Mouse (Mus musculus) heart, embryonic 10.5 days (tissue): Measurements from ENCODE around the gene Kras. TPM values are rescaled to one million over a fixed set of nuclear protein-coding genes. Genes with fewer than 3 reads are reported as not detected.

Experiments used
- DNase-seq: peaks from one replicate; pipeline ENCODE4 v3.0.0-alpha.2; 2017; ENCODE audit warnings: low spot score
- H3K27ac ChIP-seq: fragments of 300-500 bp; sonication (generic); 2 replicates; pipeline ENCODE4 v1.5.1; 2016; ENCODE audit warnings: mild to moderate bottlenecking
- H3K27me3 ChIP-seq: fragments of 300-500 bp; sonication (generic); 2 replicates; pipeline ENCODE4 v1.6.1; 2016; ENCODE audit warnings: mild to moderate bottlenecking; ENCODE audit not compliant: poor library complexity, insufficient read depth, severe bottlenecking
- H3K36me3 ChIP-seq: fragments of 300-500 bp; sonication (generic); 2 replicates; pipeline ENCODE4 v1.6.1; 2016; ENCODE audit warnings: mild to moderate bottlenecking, moderate library complexity
- H3K4me1 ChIP-seq: fragments of 300-500 bp; sonication (generic); 2 replicates; pipeline ENCODE4 v1.6.1; 2016; ENCODE audit warnings: mild to moderate bottlenecking
- H3K4me3 ChIP-seq: fragments of 300-500 bp; sonication (generic); 2 replicates; pipeline ENCODE4 v1.5.1; 2016; ENCODE audit warnings: mild to moderate bottlenecking, moderate library complexity
- H3K9me3 ChIP-seq: fragments of 300-500 bp; sonication (generic); 2 replicates; pipeline ENCODE4 v1.6.1; 2016; ENCODE audit warnings: mild to moderate bottlenecking, moderate library complexity
- WGBS: fragments of 180-500 bp; shearing (Covaris S2); methylation state at CpG from one replicate; pipeline ENCODE4 v1.1.7; 2016; 5-methylcytosine and 5-hydroxymethylcytosine counted together
- polyA plus RNA-seq: library from polyadenylated mRNA; unstranded; fragments of >200 nt; fragmentation: Nextera tagmentation; extraction: Ambion mirVana; gene quantifications from 2 replicates; pipeline ENCODE4 v1.2.1, GENCODE M21; 2016

Kras gene
- polyA plus RNA-seq, 1 experiment from 2014 or later, result 70.6 TPM

- Histone ChIP-seq H3K27ac (no peak overlapping the region), H3K27me3 (no peaks in the 10 kb centered on the region), H3K4me3 (no peak overlapping the region), H3K36me3 (peaks cover 23% of the 10 kb centered on the region), H3K9me3 (no peaks in the 10 kb centered on the region), H3K4me1 (no peaks in the 10 kb centered on the region)
- WGBS, result 81% methylated on average over 6 of the region's 6 CpGs
- no peak for DNase-seq
Measured at GRCm38 (mm10) chr6:145240285-145240684, 9.8 kb downstream of the Kras start.

GRCm38 (mm10) chr6:145237148-145237547, 12.9 kb downstream of the Kras start:
- Histone ChIP-seq H3K9me3 (no peaks in the 10 kb centered on the region), H3K27me3 (no peaks in the 10 kb centered on the region), H3K4me3 (no peak overlapping the region), H3K4me1 (no peaks in the 10 kb centered on the region), H3K36me3 (peaks cover 17% of the 10 kb centered on the region; the same call in 1 of the 2 replicates), H3K27ac (no peak overlapping the region)
- no peak for DNase-seq
- 72% methylated on average over 4 of the region's 4 CpGs for WGBS

- no peak for DNase-seq
- 88% methylated on average over 6 of the region's 6 CpGs for WGBS
- Histone ChIP-seq H3K4me3 (no peak overlapping the region), H3K36me3 (peaks cover 22% of the 10 kb centered on the region), H3K9me3 (no peaks in the 10 kb centered on the region), H3K27me3 (no peaks in the 10 kb centered on the region), H3K4me1 (no peaks in the 10 kb centered on the region), H3K27ac (no peak overlapping the region)
Measured at GRCm38 (mm10) chr6:145235367-145235766, 14.7 kb downstream of the Kras start.

GRCm38 (mm10) chr6:145234391-145234790, 15.6 kb downstream of the Kras start:
- DNase-seq, result no peak
- H3K27ac ChIP-seq, result no peak overlapping the region
- WGBS, result 86% methylated on average over 1 of the region's 1 CpGs

GRCm38 (mm10) chr6:145226296-145226695, 23.7 kb downstream of the Kras start:
- WGBS, result 91% methylated on average over 3 of the region's 3 CpGs
- Histone ChIP-seq H3K4me1 (no peaks in the 10 kb centered on the region), H3K27ac (no peak overlapping the region), H3K4me3 (no peak overlapping the region), H3K9me3 (no peaks in the 10 kb centered on the region), H3K27me3 (no peaks in the 10 kb centered on the region), H3K36me3 (peaks cover 13% of the 10 kb centered on the region)
- DNase-seq, result no peak

More at GRCm38 (mm10) chr6:145234391-145234790, 15.6 kb downstream of the Kras start:
- peaks cover 18% of the 10 kb centered on the region for H3K36me3 ChIP-seq
- H3K4me1 ChIP-seq, result no peaks in the 10 kb centered on the region
- H3K9me3 ChIP-seq, result no peaks in the 10 kb centered on the region
- no peak overlapping the region for H3K4me3 ChIP-seq
- no peaks in the 10 kb centered on the region for H3K27me3 ChIP-seq

- 95% methylated on average over 6 of the region's 6 CpGs for WGBS
- H3K27ac ChIP-seq, result no peak overlapping the region
- H3K4me1 ChIP-seq, result no peaks in the 10 kb centered on the region
- H3K36me3 ChIP-seq, result peaks cover 12% of the 10 kb centered on the region
- no peaks in the 10 kb centered on the region for H3K27me3 ChIP-seq
- no peak overlapping the region for H3K4me3 ChIP-seq
- no peaks in the 10 kb centered on the region for H3K9me3 ChIP-seq
- no peak for DNase-seq
Measured at GRCm38 (mm10) chr6:145224246-145224645, 25.8 kb downstream of the Kras start.

GRCm38 (mm10) chr6:145215826-145216225, 34.2 kb downstream of the Kras start:
- peaks cover 4% of the 10 kb centered on the region; the same call in 1 of the 2 replicates for H3K4me1 ChIP-seq
- H3K27me3 ChIP-seq, result no peaks in the 10 kb centered on the region
- WGBS, result 90% methylated on average over 3 of the region's 3 CpGs
- H3K9me3 ChIP-seq, result no peaks in the 10 kb centered on the region
- H3K4me3 ChIP-seq, result no peak overlapping the region
- H3K27ac ChIP-seq, result no peak overlapping the region
- no peak for DNase-seq
- peaks cover 28% of the 10 kb centered on the region for H3K36me3 ChIP-seq

- H3K9me3 ChIP-seq, result no peaks in the 10 kb centered on the region
- 92% methylated on average over 2 of the region's 2 CpGs for WGBS
- no peak overlapping the region for H3K4me3 ChIP-seq
Measured at GRCm38 (mm10) chr6:145213916-145214315, 36.1 kb downstream of the Kras start.

GRCm38 (mm10) chr6:145211376-145212305, 38.4 kb downstream of the Kras start:
- 3% methylated on average over 21 of the region's 21 CpGs for WGBS
- DNase-seq, result no peak

More at GRCm38 (mm10) chr6:145213916-145214315, 36.1 kb downstream of the Kras start:
- Histone ChIP-seq H3K27ac (no peak overlapping the region), H3K4me1 (peaks cover 10% of the 10 kb centered on the region; the same call in 1 of the 2 replicates), H3K36me3 (peaks cover 16% of the 10 kb centered on the region), H3K27me3 (no peaks in the 10 kb centered on the region)
- no peak for DNase-seq

GRCm38 (mm10) chr6:145210816-145211338, 39.2 kb downstream of the Kras start, which contains the start of the genes Casc1 and Etfrf1:
Gene Casc1, minus strand, starts transcription at chr6:145211005.
Gene Etfrf1, plus strand, starts transcription at chr6:145211134.
- Histone ChIP-seq H3K9me3 (no peaks in the 10 kb centered on the region), H3K4me3 (peak within 1 kb of the TSS; percentile 81), H3K4me1 (peaks cover 10% of the 10 kb centered on the region; the same call in 1 of the 2 replicates), H3K36me3 (peaks cover 2% of the 10 kb centered on the region), H3K27ac (peak within 1 kb of the TSS; percentile 97), H3K27me3 (no peaks in the 10 kb centered on the region)
- peak; percentile 100 for DNase-seq
- WGBS, result under 1% methylated on average over 36 of the region's 36 CpGs

More at GRCm38 (mm10) chr6:145211376-145212305, 38.4 kb downstream of the Kras start:
- peaks cover 8% of the 10 kb centered on the region for H3K36me3 ChIP-seq
- peak overlapping the region; percentile 97 for H3K27ac ChIP-seq
- no peaks in the 10 kb centered on the region for H3K9me3 ChIP-seq
- peak overlapping the region; percentile 81 for H3K4me3 ChIP-seq
- no peaks in the 10 kb centered on the region for H3K27me3 ChIP-seq
- peaks cover 10% of the 10 kb centered on the region; the same call in 1 of the 2 replicates for H3K4me1 ChIP-seq

GRCm38 (mm10) chr6:145210056-145210680, 39.9 kb downstream of the Kras start:
- H3K4me3 ChIP-seq, result peak overlapping the region; percentile 81
- no peaks in the 10 kb centered on the region for H3K9me3 ChIP-seq
- H3K27me3 ChIP-seq, result no peaks in the 10 kb centered on the region
- H3K27ac ChIP-seq, result no peak overlapping the region
- no peaks in the 10 kb centered on the region for H3K36me3 ChIP-seq
- peaks cover 10% of the 10 kb centered on the region; the same call in 1 of the 2 replicates for H3K4me1 ChIP-seq
- no peak for DNase-seq
- 40% methylated on average over 8 of the region's 8 CpGs for WGBS

- Histone ChIP-seq H3K4me3 (no peak overlapping the region), H3K27ac (no peak overlapping the region), H3K36me3 (no peaks in the 10 kb centered on the region), H3K27me3 (no peaks in the 10 kb centered on the region), H3K4me1 (peaks cover 10% of the 10 kb centered on the region; the same call in 1 of the 2 replicates), H3K9me3 (no peaks in the 10 kb centered on the region)
- DNase-seq, result peak; percentile 61
- WGBS, result 61% methylated on average over 10 of the region's 10 CpGs
Measured at GRCm38 (mm10) chr6:145205142-145205541, 44.9 kb downstream of the Kras start.
